Mouse (Mus musculus) splenic B cell, adult 2 months (primary cell): ENCODE data around the gene Tcp11l2.
A peak's percentile ranks its signal among the peaks of the same experiment; 100 is the strongest.

Experiments
- DNase-seq: peaks from one replicate; pipeline ENCODE4 v3.0.0-alpha.2; 2011; ENCODE audit warnings: low read depth, low spot score
- H3K27me3 ChIP-seq: 2 replicates; pipeline ENCODE4 v1.6.1; 2012; ENCODE audit warnings: mild to moderate bottlenecking, low read length, moderate library complexity, mixed read lengths; ENCODE audit not compliant: control insufficient read depth, poor library complexity, insufficient read depth, severe bottlenecking
- H3K36me3 ChIP-seq: 2 replicates; pipeline ENCODE4 v1.6.1; 2012; ENCODE audit warnings: mild to moderate bottlenecking, low read length, moderate library complexity, mixed read lengths; ENCODE audit not compliant: control insufficient read depth, poor library complexity, insufficient read depth, severe bottlenecking

Tcp11l2 gene

GRCm38 (mm10) chr10:84576395-84577070 lies at the start of gene Tcp11l2:
TSS of gene Tcp11l2 (plus strand) at chr10:84576626.
- DNase-seq: peak; percentile 97
- Histone ChIP-seq H3K36me3 (peaks cover 2% of the 10 kb centered on the region; the same call in 1 of the 2 replicates), H3K27me3 (no peaks in the 10 kb centered on the region)

- Histone ChIP-seq H3K36me3 (0 out of 2 replicates have a peak, but pooled peaks cover 2% of the 10 kb centered on the region), H3K27me3 (no peaks in the 10 kb centered on the region)
- DNase-seq: no peak
These were observed 49.4 kb upstream of the Tcp11l2 start for GRCm38 (mm10) chr10:84527070-84527469.

GRCm38 (mm10) chr10:84527631-84528030 lies 48.8 kb upstream of the Tcp11l2 start:
- no peak for DNase-seq
- Histone ChIP-seq H3K36me3 (0 out of 2 replicates have a peak, but pooled peaks cover 2% of the 10 kb centered on the region), H3K27me3 (no peaks in the 10 kb centered on the region)

- no peaks in the 10 kb centered on the region for H3K27me3 ChIP-seq
- DNase-seq: peak; percentile 23
These were observed 46.0 kb upstream of the Tcp11l2 start for GRCm38 (mm10) chr10:84530388-84530787.

GRCm38 (mm10) chr10:84531576-84531975 lies 44.9 kb upstream of the Tcp11l2 start:
- H3K36me3 ChIP-seq: 0 out of 2 replicates have a peak, but pooled peaks cover 1% of the 10 kb centered on the region
- DNase-seq: no peak
- H3K27me3 ChIP-seq: no peaks in the 10 kb centered on the region

More at GRCm38 (mm10) chr10:84530388-84530787, 46.0 kb upstream of the Tcp11l2 start:
- H3K36me3 ChIP-seq: 0 out of 2 replicates have a peak, but pooled peaks cover 2% of the 10 kb centered on the region

GRCm38 (mm10) chr10:84532191-84532889 lies 44.1 kb upstream of the Tcp11l2 start:
- Histone ChIP-seq H3K36me3 (no peaks in the 10 kb centered on the region), H3K27me3 (no peaks in the 10 kb centered on the region)
- DNase-seq: no peak

- DNase-seq: peak; percentile 43
- Histone ChIP-seq H3K36me3 (no peaks in the 10 kb centered on the region), H3K27me3 (no peaks in the 10 kb centered on the region)
These were observed 43.2 kb upstream of the Tcp11l2 start for GRCm38 (mm10) chr10:84532911-84533882.

GRCm38 (mm10) chr10:84533912-84534671 lies 42.3 kb upstream of the Tcp11l2 start, which contains the start of gene Ckap4:
TSS of gene Ckap4 (minus strand) at chr10:84534062.
- DNase-seq: peak; percentile 49
- H3K27me3 ChIP-seq: no peaks in the 10 kb centered on the region
- no peaks in the 10 kb centered on the region for H3K36me3 ChIP-seq

- H3K27me3 ChIP-seq: no peaks in the 10 kb centered on the region
- no peak for DNase-seq
- no peaks in the 10 kb centered on the region for H3K36me3 ChIP-seq
These were observed 41.0 kb upstream of the Tcp11l2 start for GRCm38 (mm10) chr10:84535458-84535857.

- Histone ChIP-seq H3K36me3 (no peaks in the 10 kb centered on the region), H3K27me3 (no peaks in the 10 kb centered on the region)
- no peak for DNase-seq
These were observed 40.6 kb upstream of the Tcp11l2 start for GRCm38 (mm10) chr10:84535859-84536258.

GRCm38 (mm10) chr10:84539651-84540050 lies 36.8 kb upstream of the Tcp11l2 start:
- H3K36me3 ChIP-seq: no peaks in the 10 kb centered on the region
- no peaks in the 10 kb centered on the region for H3K27me3 ChIP-seq
- DNase-seq: no peak

- Histone ChIP-seq H3K36me3 (no peaks in the 10 kb centered on the region), H3K27me3 (no peaks in the 10 kb centered on the region)
- peak; percentile 38 for DNase-seq
These were observed 33.4 kb upstream of the Tcp11l2 start for GRCm38 (mm10) chr10:84542802-84543658.
